Mouse (Mus musculus) lung, embryonic 14.5 days (tissue): Measurements from ENCODE around the gene Radil. TPM values are rescaled to one million over a fixed set of nuclear protein-coding genes. Genes with fewer than 3 reads are reported as not detected.

ENCODE experiments used
- ATAC-seq: fragments of 200-750 bp; cut with Nextera tagmentation; 2 replicates; pipeline ENCODE4 v1.8.0; 2017; ENCODE audit warnings: mild to moderate bottlenecking, moderate TSS enrichment, moderate library complexity; ENCODE audit not compliant: insufficient read depth
- DNase-seq: peaks from one replicate; pipeline ENCODE4 v3.0.0-alpha.2; 2015
- H3K27ac ChIP-seq: fragments of 300-500 bp; sonication (generic); 2 replicates; pipeline ENCODE4 v1.5.1; 2014; ENCODE audit warnings: low read depth, mild to moderate bottlenecking, moderate library complexity
- H3K27me3 ChIP-seq: fragments of 300-500 bp; sonication (generic); 2 replicates; pipeline ENCODE4 v1.6.1; 2014; ENCODE audit warnings: low read length, control low read depth; ENCODE audit not compliant: insufficient read depth
- H3K36me3 ChIP-seq: fragments of 300-500 bp; sonication (generic); 2 replicates; pipeline ENCODE4 v1.6.1; 2014; ENCODE audit warnings: control low read depth; ENCODE audit not compliant: insufficient read depth
- H3K4me1 ChIP-seq: fragments of 300-500 bp; sonication (generic); 2 replicates; pipeline ENCODE4 v1.6.1; 2014; ENCODE audit warnings: antibody characterized with exemption, control low read depth; ENCODE audit not compliant: insufficient read depth
- H3K4me2 ChIP-seq: fragments of 300-500 bp; sonication (generic); 2 replicates; pipeline ENCODE4 v1.6.1; 2014; ENCODE audit warnings: mild to moderate bottlenecking
- H3K4me3 ChIP-seq: fragments of 300-500 bp; sonication (generic); 2 replicates; pipeline ENCODE4 v1.5.1; 2014; ENCODE audit warnings: low read depth, low read length
- H3K9ac ChIP-seq: fragments of 300-500 bp; sonication (generic); 2 replicates; pipeline ENCODE4 v1.6.1; 2014
- H3K9me3 ChIP-seq: fragments of 300-500 bp; sonication (generic); 2 replicates; pipeline ENCODE4 v1.6.1; 2016; ENCODE audit warnings: low read depth, low read length, control low read depth
- CTCF ChIP-seq: IDR thresholded peaks from 2 replicates; pipeline ENCODE4 v1.5.1; 2016; ENCODE audit warnings: antibody characterized with exemption, low read depth
- WGBS: fragments of 180-500 bp; shearing (Covaris S2); extraction: QIAGEN DNeasy Blood & Tissue Kit; methylation state at CpG from one replicate; pipeline ENCODE4 v1.1.7; 2014; 5-methylcytosine and 5-hydroxymethylcytosine counted together
- polyA plus RNA-seq: library from polyadenylated mRNA; unstranded; fragments of >200 nt; fragmentation: Nextera tagmentation; extraction: Ambion mirVana; gene quantifications from 2 replicates; pipeline ENCODE4 v1.2.1, GENCODE M21; 2014

Gene Radil
- polyA plus RNA-seq, 1 experiment from 2014 or later, result 2.6 TPM

DNA sequence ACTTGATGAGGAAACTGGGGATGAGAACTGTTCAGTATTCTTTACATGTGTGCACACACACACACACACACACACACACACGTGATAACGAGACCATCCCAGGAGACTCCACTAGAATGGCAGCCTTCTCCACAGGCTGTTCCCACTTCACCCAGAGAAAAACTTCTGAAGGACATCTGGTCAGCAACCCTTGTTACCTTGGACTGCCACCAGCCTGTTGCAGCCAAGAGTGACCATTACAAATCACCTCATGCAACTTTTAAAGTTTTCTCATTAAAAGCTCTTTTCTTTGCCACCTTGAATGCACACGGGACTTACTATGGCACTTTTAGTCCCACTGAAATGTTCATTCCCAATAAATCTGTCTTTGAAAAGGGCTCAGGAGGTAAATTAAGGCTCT lies 13.6 kb downstream of the Radil start:
- H3K9me3 ChIP-seq, result no peaks in the 10 kb centered on the region
- DNase-seq, result no peak
- no peaks in the 10 kb centered on the region for H3K27me3 ChIP-seq
- WGBS, result 80% methylated on average over 3 of the region's 3 CpGs
- no peak overlapping the region for H3K9ac ChIP-seq
- no peak overlapping the region for H3K27ac ChIP-seq
- no peak for ATAC-seq
- no peak for TF ChIP-seq CTCF
- H3K4me1 ChIP-seq, result no peaks in the 10 kb centered on the region
- H3K4me3 ChIP-seq, result no peak overlapping the region
- H3K36me3 ChIP-seq, result no peaks in the 10 kb centered on the region
- no peak overlapping the region for H3K4me2 ChIP-seq

DNA sequence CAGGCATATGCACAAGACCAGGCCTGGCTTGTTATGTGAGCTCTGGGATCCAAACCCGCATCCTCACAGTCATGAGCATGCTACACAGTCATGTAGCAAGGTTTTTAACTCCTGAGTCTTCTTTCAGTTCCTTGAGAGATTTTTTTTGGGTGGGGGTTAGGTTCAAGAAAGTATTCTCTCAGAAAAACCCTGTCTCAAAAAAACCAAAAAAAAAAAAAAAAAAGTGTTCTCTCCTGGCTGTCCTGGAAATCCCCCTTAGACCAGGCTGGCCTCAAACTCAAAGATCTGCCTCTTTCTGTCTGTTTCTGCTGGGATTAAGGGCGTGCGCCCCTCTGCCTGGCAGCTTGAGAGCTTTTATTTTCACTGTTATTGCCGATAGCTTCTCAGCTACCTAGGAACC lies 15.5 kb downstream of the Radil start:
- Histone ChIP-seq H3K27me3 (peaks cover 4% of the 10 kb centered on the region; the same call in 1 of the 2 replicates), H3K4me1 (no peaks in the 10 kb centered on the region), H3K9me3 (no peaks in the 10 kb centered on the region), H3K4me3 (no peak overlapping the region), H3K4me2 (no peak overlapping the region), H3K9ac (no peak overlapping the region), H3K36me3 (no peaks in the 10 kb centered on the region), H3K27ac (no peak overlapping the region)
- TF ChIP-seq CTCF, result no peak
- no peak for ATAC-seq
- DNase-seq, result no peak
- WGBS, result 84% methylated on average over 4 of the region's 4 CpGs

DNA sequence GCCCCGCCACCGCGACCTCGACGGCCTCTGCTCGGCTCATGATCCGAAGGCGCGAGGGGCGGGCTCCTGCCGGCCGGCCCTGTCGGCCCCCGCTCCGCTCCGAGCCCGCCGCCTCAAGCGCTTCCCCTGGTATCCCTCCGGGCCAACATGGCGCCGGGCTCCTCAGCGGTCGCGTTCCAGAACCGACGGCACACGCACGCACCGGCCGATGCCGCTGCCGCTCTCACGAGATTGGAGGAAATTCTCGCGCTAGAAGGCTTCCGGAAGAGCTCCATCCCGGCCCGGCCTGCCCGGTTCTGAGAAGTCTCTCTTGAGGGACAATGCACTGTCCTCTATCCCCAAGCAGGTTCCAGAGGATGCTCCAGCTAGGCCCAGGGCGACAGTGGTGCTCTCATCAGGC lies 21.0 kb downstream of the Radil start, which contains the start of gene Papolb:
Papolb (minus strand) TSS at position 162 of the 400 bp plus-strand sequence.
- Histone ChIP-seq H3K27me3 (peaks cover 17% of the 10 kb centered on the region; the same call in 1 of the 2 replicates), H3K9ac (no peak within 1 kb of the TSS; the same call in 1 of the 2 replicates), H3K27ac (no peak within 1 kb of the TSS), H3K4me3 (peak within 1 kb of the TSS; percentile 25), H3K36me3 (no peaks in the 10 kb centered on the region), H3K4me2 (peak within 1 kb of the TSS; percentile 52), H3K9me3 (no peaks in the 10 kb centered on the region), H3K4me1 (peaks cover 6% of the 10 kb centered on the region; the same call in 1 of the 2 replicates)
- 32% methylated on average over 40 of the region's 41 CpGs for WGBS
- ATAC-seq (no peak), DNase-seq (peak; percentile 17)
- TF ChIP-seq CTCF, result no peak

DNA sequence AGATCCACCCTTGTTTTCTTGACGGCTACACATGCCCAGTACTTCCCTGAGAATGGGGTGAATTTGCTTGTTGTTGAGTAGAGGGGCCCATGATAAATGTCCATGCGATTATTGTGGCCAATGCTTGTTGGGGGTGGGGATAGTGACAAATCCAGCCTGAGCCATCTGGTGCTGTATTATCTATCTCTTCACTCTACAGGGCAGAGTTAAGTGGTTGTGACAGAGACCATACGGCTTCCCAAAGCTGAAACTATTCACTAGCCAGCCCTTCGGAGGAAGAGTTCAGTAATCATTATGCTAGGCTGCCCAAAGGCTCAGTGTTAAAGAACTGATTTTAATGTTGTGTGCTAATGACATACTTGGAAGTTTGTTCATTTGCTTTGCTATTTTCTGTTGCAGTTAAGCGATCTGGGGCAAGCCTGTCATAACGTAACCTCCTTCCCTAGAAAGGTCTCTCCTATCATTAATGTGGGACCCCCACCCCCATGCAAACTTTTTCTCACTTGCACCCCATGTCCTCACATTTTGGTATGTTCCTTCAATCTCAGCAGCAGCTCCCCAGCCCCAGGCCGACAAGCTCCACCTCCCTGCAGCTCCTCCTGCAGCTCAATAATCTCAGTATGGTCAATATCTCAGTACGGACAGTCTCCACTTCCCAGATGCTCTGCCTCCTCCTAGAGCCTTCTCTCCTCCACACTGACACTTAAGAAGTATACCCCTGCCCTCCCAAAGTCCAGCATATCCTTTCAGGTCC lies 26.0 kb downstream of the Radil start:
- no peak overlapping the region for H3K4me3 ChIP-seq
- H3K27ac ChIP-seq, result peak overlapping the region; percentile 87
- peaks cover 9% of the 10 kb centered on the region; the same call in 1 of the 2 replicates for H3K27me3 ChIP-seq
- H3K9ac ChIP-seq, result no peak overlapping the region
- ATAC-seq (peak; percentile 96), DNase-seq (peak; percentile 90)
- H3K4me1 ChIP-seq, result peaks cover 6% of the 10 kb centered on the region; the same call in 1 of the 2 replicates
- H3K36me3 ChIP-seq, result no peaks in the 10 kb centered on the region
- H3K4me2 ChIP-seq, result peak overlapping the region; percentile 39
- H3K9me3 ChIP-seq, result no peaks in the 10 kb centered on the region
- WGBS, result 38% methylated on average over 8 of the region's 8 CpGs
- TF ChIP-seq CTCF, result no peak

DNA sequence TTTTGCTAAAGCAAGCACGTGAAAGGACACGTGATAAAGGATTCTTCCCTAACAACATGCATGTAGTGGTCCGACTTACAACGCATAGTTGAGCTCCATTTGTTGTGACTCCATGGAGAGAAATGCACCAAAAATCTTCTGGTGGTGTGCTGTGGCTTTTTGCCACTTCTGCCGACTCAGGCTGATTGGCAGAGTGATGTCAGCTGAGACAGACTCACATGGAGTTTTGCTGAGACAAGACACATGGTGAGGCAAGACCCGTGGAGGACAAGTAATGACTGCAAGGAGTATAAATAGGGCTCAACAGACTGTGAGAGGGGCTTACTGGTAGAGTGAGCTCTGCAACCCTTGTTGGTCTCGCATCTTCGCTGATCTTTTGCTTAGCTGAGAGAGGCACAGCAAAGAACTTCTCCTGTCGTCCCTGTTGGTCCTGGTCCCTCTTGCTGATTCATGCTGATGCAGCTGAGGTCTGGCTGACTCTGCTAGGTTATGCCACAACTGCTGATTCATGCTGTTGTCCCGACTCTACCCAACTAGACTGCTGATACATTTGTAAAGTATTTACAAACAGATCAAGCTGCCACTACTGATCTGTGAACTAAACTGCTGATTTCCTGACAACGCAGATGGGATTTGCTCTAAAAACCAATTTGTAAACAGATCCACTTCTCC lies 29.6 kb downstream of the Radil start:
- Histone ChIP-seq H3K27me3 (no peaks in the 10 kb centered on the region), H3K9ac (no peak overlapping the region), H3K4me1 (peaks cover 12% of the 10 kb centered on the region; the same call in 1 of the 2 replicates), H3K4me2 (no peak overlapping the region), H3K4me3 (no peak overlapping the region), H3K9me3 (no peaks in the 10 kb centered on the region), H3K27ac (no peak overlapping the region), H3K36me3 (no peaks in the 10 kb centered on the region)
- DNase-seq (no peak), ATAC-seq (no peak)
- no peak for TF ChIP-seq CTCF
- WGBS, result 74% methylated on average over 11 of the region's 11 CpGs

DNA sequence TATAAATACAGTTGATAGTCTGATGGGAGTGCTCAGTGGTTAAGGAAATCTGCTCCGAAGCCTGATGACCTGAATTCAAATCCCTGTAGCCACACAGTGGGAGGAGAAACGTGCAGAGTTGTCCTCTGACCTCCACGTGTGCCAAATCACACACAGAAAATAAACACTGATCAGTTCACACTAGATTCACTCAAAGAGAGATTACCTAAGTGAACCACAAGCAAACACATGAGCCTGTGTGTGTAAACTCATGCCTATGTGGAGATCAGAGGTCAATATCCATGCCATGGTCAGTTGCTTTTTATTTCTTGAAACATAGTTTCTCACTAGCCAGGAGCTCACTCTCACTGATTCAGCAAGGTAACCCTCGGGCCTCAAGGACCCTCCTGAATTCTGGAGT lies 30.5 kb downstream of the Radil start:
- DNase-seq, result no peak
- Histone ChIP-seq H3K9me3 (no peaks in the 10 kb centered on the region), H3K27me3 (no peaks in the 10 kb centered on the region), H3K9ac (no peak overlapping the region), H3K4me2 (no peak overlapping the region), H3K4me1 (peaks cover 8% of the 10 kb centered on the region; the same call in 1 of the 2 replicates), H3K27ac (no peak overlapping the region), H3K4me3 (no peak overlapping the region), H3K36me3 (no peaks in the 10 kb centered on the region)
- 46% methylated on average over 4 of the region's 4 CpGs for WGBS
- TF ChIP-seq CTCF, result no peak
- no peak for ATAC-seq

DNA sequence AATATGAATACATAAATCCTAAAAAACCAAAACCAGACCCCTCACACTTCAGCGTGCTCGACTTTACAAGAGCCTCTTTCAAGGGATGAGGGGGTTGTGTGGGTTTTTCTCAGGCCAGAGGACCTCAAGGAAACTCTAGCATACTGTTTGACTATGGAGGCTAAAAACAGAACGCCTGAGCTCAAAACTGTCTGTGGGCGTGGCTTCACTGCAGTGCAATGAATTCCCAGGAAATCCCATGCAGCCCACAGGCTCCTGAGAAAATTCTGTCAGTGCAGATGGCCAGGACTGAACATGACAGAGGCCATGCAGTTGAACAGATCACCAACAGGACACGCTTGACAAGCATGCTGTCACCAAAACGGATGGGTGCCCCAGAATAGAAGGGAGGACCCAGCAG lies 31.9 kb downstream of the Radil start:
- Histone ChIP-seq H3K9me3 (no peaks in the 10 kb centered on the region), H3K4me1 (0 out of 2 replicates have a peak, but pooled peaks cover 8% of the 10 kb centered on the region), H3K27ac (no peak overlapping the region), H3K4me2 (no peak overlapping the region), H3K36me3 (no peaks in the 10 kb centered on the region), H3K27me3 (no peaks in the 10 kb centered on the region), H3K4me3 (no peak overlapping the region), H3K9ac (no peak overlapping the region)
- ATAC-seq (peak; percentile 22; the same call in 1 of the 2 replicates), DNase-seq (peak; percentile 67)
- 46% methylated on average over 6 of the region's 6 CpGs for WGBS
- TF ChIP-seq CTCF, result no peak
